Mouse (Mus musculus) hindbrain, postnatal 0 days (tissue): Measurements from ENCODE around the gene Sfxn3. TPM values are rescaled to one million over a fixed set of nuclear protein-coding genes. Genes with fewer than 3 reads are reported as not detected.

Experiments used
- ATAC-seq: fragments of 200-750 bp; cut with Nextera tagmentation; 2 replicates; pipeline ENCODE4 v1.8.0; 2017; ENCODE audit warnings: mild to moderate bottlenecking, moderate TSS enrichment, moderate library complexity
- DNase-seq: peaks from one replicate; pipeline ENCODE4 v3.0.0-alpha.2; 2015; ENCODE audit warnings: low spot score
- H3K27ac ChIP-seq: fragments of 300-500 bp; sonication (generic); 2 replicates; pipeline ENCODE4 v1.5.1; 2014; ENCODE audit warnings: mild to moderate bottlenecking
- H3K27me3 ChIP-seq: fragments of 300-500 bp; sonication (generic); 2 replicates; pipeline ENCODE4 v1.6.1; 2014; ENCODE audit warnings: low read length, mixed read lengths; ENCODE audit not compliant: insufficient read depth
- H3K36me3 ChIP-seq: fragments of 300-500 bp; sonication (generic); 2 replicates; pipeline ENCODE4 v1.6.1; 2014; ENCODE audit warnings: low read length, mixed read lengths; ENCODE audit not compliant: insufficient read depth
- H3K4me1 ChIP-seq: fragments of 300-500 bp; sonication (generic); 2 replicates; pipeline ENCODE4 v1.6.1; 2014; ENCODE audit warnings: antibody characterized with exemption, low read length, mixed read lengths; ENCODE audit not compliant: insufficient read depth
- H3K4me2 ChIP-seq: fragments of 300-500 bp; sonication (generic); 2 replicates; pipeline ENCODE4 v1.6.1; 2014; ENCODE audit warnings: low read depth, mild to moderate bottlenecking, low read length, moderate library complexity, mixed read lengths
- H3K4me3 ChIP-seq: fragments of 300-500 bp; sonication (generic); 2 replicates; pipeline ENCODE4 v1.5.1; 2014; ENCODE audit warnings: low read length
- H3K9ac ChIP-seq: fragments of 300-500 bp; sonication (generic); replicated peaks from 2 replicates; pipeline ENCODE4 v1.6.1; 2014; ENCODE audit warnings: mild to moderate bottlenecking, low read length, moderate library complexity, mixed read lengths
- H3K9me3 ChIP-seq: fragments of 300-500 bp; sonication (generic); 2 replicates; pipeline ENCODE4 v1.6.1; 2016; ENCODE audit warnings: low read length, mixed read lengths
- CTCF ChIP-seq: IDR thresholded peaks from 2 replicates; pipeline ENCODE4 v1.5.1; 2016; ENCODE audit warnings: antibody characterized with exemption, control low read depth, low read depth
- WGBS: fragments of 180-500 bp; shearing (Covaris S2); extraction: QIAGEN DNeasy Blood & Tissue Kit; methylation state at CpG from one replicate; pipeline ENCODE4 v1.1.7; 2014; 5-methylcytosine and 5-hydroxymethylcytosine counted together
- polyA plus RNA-seq: library from polyadenylated mRNA; unstranded; fragments of >200 nt; fragmentation: Nextera tagmentation; extraction: Ambion mirVana; gene quantifications from 2 replicates; pipeline ENCODE4 v1.2.1, GENCODE M21; 2015
- total RNA-seq: library from RNA; depleted of rRNA; stranded (reverse); fragments of >200 nt; gene quantifications from 2 replicates; pipeline ENCODE4 v1.2.3, GENCODE M21; 2014

Sfxn3 gene
- total and polyA plus RNA-seq, 2 experiments from 2014 or later, result 63.9 to 77.3 TPM

- no peak overlapping the region for H3K9ac ChIP-seq
- H3K27me3 ChIP-seq, result no peaks in the 10 kb centered on the region; the same call in 1 of the 2 replicates
- no peak overlapping the region for H3K27ac ChIP-seq
- DNase-seq (no peak), ATAC-seq (no peak)
- 76% methylated on average over 6 of the region's 6 CpGs for WGBS
- H3K36me3 ChIP-seq, result peaks cover 18% of the 10 kb centered on the region; the same call in 1 of the 2 replicates
- no peaks in the 10 kb centered on the region for H3K9me3 ChIP-seq
- H3K4me3 ChIP-seq, result no peak overlapping the region
- H3K4me1 ChIP-seq, result peaks cover 24% of the 10 kb centered on the region
- TF ChIP-seq CTCF, result no peak
- no peak overlapping the region for H3K4me2 ChIP-seq
Observed at GRCm38 (mm10) chr19:45013581-45014225, 33.6 kb upstream of the Sfxn3 start.

GRCm38 (mm10) chr19:45014335-45014971 lies 32.9 kb upstream of the Sfxn3 start, which contains the start of gene Lzts2:
Gene Lzts2, plus strand, starts transcription at chr19:45014414.
- H3K9ac ChIP-seq, result peak within 1 kb of the TSS; percentile 37; the same call in 1 of the 2 replicates
- peak within 1 kb of the TSS; percentile 20; the same call in 1 of the 2 replicates for H3K27ac ChIP-seq
- TF ChIP-seq CTCF, result no peak
- no peaks in the 10 kb centered on the region; the same call in 1 of the 2 replicates for H3K27me3 ChIP-seq
- ATAC-seq (no peak), DNase-seq (no peak)
- 17% methylated on average over 10 of the region's 10 CpGs for whole genome bisulfite sequencing
- H3K4me1 ChIP-seq, result peaks cover 31% of the 10 kb centered on the region
- peaks cover 18% of the 10 kb centered on the region; the same call in 1 of the 2 replicates for H3K36me3 ChIP-seq
- peak within 1 kb of the TSS; percentile 83 for H3K4me2 ChIP-seq
- peak within 1 kb of the TSS; percentile 69 for H3K4me3 ChIP-seq
- no peaks in the 10 kb centered on the region for H3K9me3 ChIP-seq

- Histone ChIP-seq H3K27me3 (no peaks in the 10 kb centered on the region; the same call in 1 of the 2 replicates), H3K4me1 (peaks cover 31% of the 10 kb centered on the region)
Observed at GRCm38 (mm10) chr19:45014981-45015402, 32.3 kb upstream of the Sfxn3 start.

DNA sequence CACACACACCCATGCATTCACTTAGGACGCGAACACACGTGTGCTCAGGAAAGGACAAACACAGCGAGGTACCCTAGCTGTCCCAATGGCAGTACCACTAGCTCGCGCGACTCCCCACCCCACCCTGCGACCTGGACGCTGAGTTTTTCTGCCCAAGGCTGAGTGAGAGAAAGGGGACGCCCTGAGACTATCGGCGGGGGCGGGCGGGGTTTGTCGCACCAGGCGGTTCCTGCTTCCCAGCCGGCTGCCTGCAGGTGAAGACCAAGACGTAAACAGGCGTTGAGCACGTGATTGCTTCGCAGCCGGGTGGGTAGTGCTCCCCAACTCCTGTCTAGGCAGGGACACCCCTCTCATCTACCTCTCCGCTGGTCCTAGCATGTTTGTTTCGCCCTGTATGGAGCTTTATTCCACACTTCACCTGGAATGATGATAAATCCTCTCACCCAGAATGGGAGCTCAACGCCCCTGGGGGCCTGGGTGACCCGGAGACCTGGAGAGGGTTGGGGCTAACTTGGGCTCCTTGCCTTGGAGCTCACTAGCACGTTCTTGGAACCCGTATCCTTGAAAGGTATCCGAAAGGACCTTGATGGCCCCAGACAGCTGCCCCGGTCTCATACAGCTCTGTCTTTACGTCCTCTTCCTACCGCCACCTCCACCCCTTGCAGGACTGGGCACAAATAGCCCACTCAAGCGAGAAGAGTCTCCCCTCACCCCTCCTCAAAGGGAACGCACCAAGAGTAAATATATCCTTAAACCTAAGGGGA lies 31.6 kb upstream of the Sfxn3 start:
- WGBS, result 1% methylated on average over 34 of the region's 34 CpGs
- Histone ChIP-seq H3K9ac (peak overlapping the region; percentile 37), H3K27me3 (no peaks in the 10 kb centered on the region; the same call in 1 of the 2 replicates), H3K36me3 (peaks cover 10% of the 10 kb centered on the region; the same call in 1 of the 2 replicates), H3K4me1 (peaks cover 31% of the 10 kb centered on the region), H3K9me3 (no peaks in the 10 kb centered on the region), H3K27ac (peak overlapping the region; percentile 93), H3K4me2 (peak overlapping the region; percentile 83), H3K4me3 (peak overlapping the region; percentile 69)
- DNase-seq (no peak), ATAC-seq (peak; percentile 14)
- TF ChIP-seq CTCF, result no peak

More at GRCm38 (mm10) chr19:45014981-45015402, 32.3 kb upstream of the Sfxn3 start:
- Histone ChIP-seq H3K4me3 (peak overlapping the region; percentile 69), H3K9me3 (no peaks in the 10 kb centered on the region), H3K27ac (peak overlapping the region; percentile 20; the same call in 1 of the 2 replicates), H3K9ac (peak overlapping the region; percentile 37; the same call in 1 of the 2 replicates), H3K36me3 (peaks cover 18% of the 10 kb centered on the region; the same call in 1 of the 2 replicates), H3K4me2 (peak overlapping the region; percentile 83)
- 0% methylated on average over 23 of the region's 25 CpGs for WGBS
- DNase-seq, result no peak
- TF ChIP-seq CTCF, result no peak
- no peak for ATAC-seq

GRCm38 (mm10) chr19:45016341-45017215 lies 30.7 kb upstream of the Sfxn3 start:
- TF ChIP-seq CTCF, result no peak
- DNase-seq, result peak; percentile 86
- H3K27ac ChIP-seq, result peak overlapping the region; percentile 93
- H3K4me3 ChIP-seq, result peak overlapping the region; percentile 69
- peak overlapping the region; percentile 83 for H3K4me2 ChIP-seq
- H3K36me3 ChIP-seq, result 0 out of 2 replicates have a peak, but pooled peaks cover 3% of the 10 kb centered on the region
- ATAC-seq, result peak; percentile 42
- H3K9ac ChIP-seq, result peak overlapping the region; percentile 37; the same call in 1 of the 2 replicates
- WGBS, result 2% methylated on average over 17 of the region's 18 CpGs
- peaks cover 31% of the 10 kb centered on the region for H3K4me1 ChIP-seq
- H3K9me3 ChIP-seq, result no peaks in the 10 kb centered on the region
- no peaks in the 10 kb centered on the region; the same call in 1 of the 2 replicates for H3K27me3 ChIP-seq
